Mouse (Mus musculus) MEL (cell line): ENCODE data around the gene Washc4.

Experiments
- CHD1 ChIP-seq: IDR thresholded peaks from 2 replicates; pipeline ENCODE4 v1.6.1; 2012; ENCODE audit warnings: low read depth, mild to moderate bottlenecking, inconsistent platforms, low read length, improper control_type of control experiment
- CHD2 ChIP-seq: IDR thresholded peaks from 2 replicates; pipeline ENCODE4 v1.6.1; 2011; ENCODE audit warnings: low read length, improper control_type of control experiment
- CTCF ChIP-seq, 3 experiments: IDR thresholded peaks in 2 of 3; conservative IDR thresholded peaks in 1 of 3; 2 replicates each; pipeline ENCODE4 v1.5.1; 2011 to 2012; ENCODE audit warnings: low read length in 3 of 3, low read depth in 2 of 3, mild to moderate bottlenecking in 2 of 3, improper control_type of control experiment in 1 of 3, inconsistent platforms in 1 of 3, mixed read lengths in 1 of 3, moderate library complexity in 1 of 3; ENCODE audit not compliant: control insufficient read depth in 1 of 3, insufficient read depth in 1 of 3, poor library complexity in 1 of 3, severe bottlenecking in 1 of 3
- E2F4 ChIP-seq: IDR thresholded peaks from 2 replicates; pipeline ENCODE4 v1.6.1; 2011; ENCODE audit warnings: low read depth, low read length, improper control_type of control experiment, borderline replicate concordance
- EP300 ChIP-seq, 2 experiments: IDR thresholded peaks; 2 replicates each; pipeline ENCODE4 v1.6.1; 2011; ENCODE audit warnings: improper control_type of control experiment in 2 of 2, low read length in 2 of 2, low read depth in 1 of 2, mild to moderate bottlenecking in 1 of 2
- GATA1 ChIP-seq: IDR thresholded peaks from 2 replicates; pipeline ENCODE4 v1.6.1; 2011; ENCODE audit warnings: low read depth, low read length, improper control_type of control experiment
- HCFC1 ChIP-seq: IDR thresholded peaks from 2 replicates; pipeline ENCODE4 v1.6.1; 2012; ENCODE audit warnings: low read depth, mild to moderate bottlenecking, inconsistent platforms, low read length, improper control_type of control experiment, moderate library complexity
- KAT2A ChIP-seq: conservative IDR thresholded peaks from 2 replicates; pipeline ENCODE4 v1.6.1; 2012; ENCODE audit warnings: low read depth, low read length, improper control_type of control experiment, inconsistent platforms
- POLR2A ChIP-seq, 2 experiments: IDR thresholded peaks; 2 replicates each; pipeline ENCODE4 v1.6.1; 2011 to 2012; ENCODE audit warnings: low read length in 2 of 2, mild to moderate bottlenecking in 2 of 2, control low read depth in 1 of 2, improper control_type of control experiment in 1 of 2, low read depth in 1 of 2, moderate library complexity in 1 of 2; ENCODE audit not compliant: control insufficient read depth in 1 of 2, insufficient read depth in 1 of 2, poor library complexity in 1 of 2
- RAD21 ChIP-seq: IDR thresholded peaks from 2 replicates; pipeline ENCODE4 v1.6.1; 2011; ENCODE audit warnings: mild to moderate bottlenecking, low read depth, low read length, improper control_type of control experiment
- TBP ChIP-seq: IDR thresholded peaks from 2 replicates; pipeline ENCODE4 v1.8.0; 2011; ENCODE audit warnings: low read depth, low read length, improper control_type of control experiment
- UBTF ChIP-seq: IDR thresholded peaks from 2 replicates; pipeline ENCODE4 v1.6.1; 2012; ENCODE audit warnings: low read depth, mild to moderate bottlenecking, inconsistent platforms, low read length, improper control_type of control experiment, moderate library complexity, borderline replicate concordance; ENCODE audit not compliant: insufficient read depth
- ZKSCAN1 ChIP-seq: IDR thresholded peaks from 2 replicates; pipeline ENCODE4 v1.6.1; 2012; ENCODE audit warnings: low read depth, mild to moderate bottlenecking, inconsistent platforms, low read length, improper control_type of control experiment, moderate library complexity
- ZNF384 ChIP-seq: IDR thresholded peaks from 2 replicates; pipeline ENCODE4 v1.6.1; 2012; ENCODE audit warnings: low read depth, mild to moderate bottlenecking, inconsistent platforms, low read length, improper control_type of control experiment

GRCm38 (mm10) chr10:83617366-83617765, 73.8 kb downstream of the Washc4 start:
- TF ChIP-seq CTCF (IDR thresholded peaks at IDR 0.05 in 2 of 3, conservative IDR thresholded peaks at IDR 0.05 in 1 of 3; ENCODE audit: control insufficient read depth in 1 of 3, insufficient read depth in 1 of 3, low read depth in 2 of 3, low read length in 3 of 3, poor library complexity in 1 of 3, severe bottlenecking in 1 of 3) (peak; percentile 86 to 91 (median 90)), HCFC1 (no peak), EP300 (IDR thresholded peaks at IDR 0.05; ENCODE audit: low read depth in 1 of 2, low read length in 2 of 2) (no peak), POLR2A (IDR thresholded peaks at IDR 0.05; ENCODE audit: control insufficient read depth in 1 of 2, insufficient read depth in 1 of 2, low read depth in 1 of 2, low read length in 2 of 2, poor library complexity in 1 of 2) (no peak), ZNF384 (no peak), RAD21 (peak; percentile 85), E2F4 (no peak), GATA1 (no peak), UBTF (no peak), CHD2 (no peak), TBP (no peak), ZKSCAN1 (no peak), KAT2A (no peak), CHD1 (no peak)
